Mouse (Mus musculus) 3134 (cell line): Measurements from ENCODE around the gene Cmas.

Source experiments
- DNase-seq: peaks from one replicate; pipeline ENCODE4 v3.0.0-alpha.2; 2011; ENCODE audit warnings: low spot score; ENCODE audit not compliant: insufficient read length; ENCODE audit errors: extremely low read depth

Cmas gene

GRCm38 (mm10) chr6:142751365-142751764, 5.1 kb upstream of the Cmas start:
- no peak for DNase-seq

- no peak for DNase-seq
Observed at GRCm38 (mm10) chr6:142752331-142753246, 3.9 kb upstream of the Cmas start.

GRCm38 (mm10) chr6:142757334-142757965, 964 bp downstream of the Cmas start:
- no peak for DNase-seq

GRCm38 (mm10) chr6:142757976-142758375, 1.5 kb downstream of the Cmas start:
- DNase-seq: no peak

- DNase-seq: no peak
Observed at GRCm38 (mm10) chr6:142758562-142758961, 2.1 kb downstream of the Cmas start.

DNA sequence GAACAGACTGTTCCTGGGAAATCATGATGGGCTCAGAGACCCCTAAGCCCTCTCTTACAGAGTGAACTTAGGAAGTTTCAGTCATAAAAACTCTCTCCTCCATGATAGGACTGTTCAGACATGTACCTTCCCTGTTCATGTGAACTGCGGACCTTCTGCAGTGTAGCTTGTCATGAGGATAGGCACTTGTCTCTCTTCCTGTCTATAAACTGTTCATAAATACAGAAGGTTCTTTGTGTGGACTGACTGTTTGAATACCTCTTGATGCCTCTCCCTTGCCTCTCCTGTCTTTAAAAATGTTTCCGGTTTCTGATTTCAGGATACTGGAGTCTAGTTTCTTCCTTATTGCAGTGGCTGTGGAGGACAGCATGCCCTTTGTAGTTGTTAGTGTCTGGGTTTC, 3.1 kb downstream of the Cmas start:
- DNase-seq: no peak

- DNase-seq: no peak
Observed at GRCm38 (mm10) chr6:142764933-142765332, 8.4 kb downstream of the Cmas start.

DNA sequence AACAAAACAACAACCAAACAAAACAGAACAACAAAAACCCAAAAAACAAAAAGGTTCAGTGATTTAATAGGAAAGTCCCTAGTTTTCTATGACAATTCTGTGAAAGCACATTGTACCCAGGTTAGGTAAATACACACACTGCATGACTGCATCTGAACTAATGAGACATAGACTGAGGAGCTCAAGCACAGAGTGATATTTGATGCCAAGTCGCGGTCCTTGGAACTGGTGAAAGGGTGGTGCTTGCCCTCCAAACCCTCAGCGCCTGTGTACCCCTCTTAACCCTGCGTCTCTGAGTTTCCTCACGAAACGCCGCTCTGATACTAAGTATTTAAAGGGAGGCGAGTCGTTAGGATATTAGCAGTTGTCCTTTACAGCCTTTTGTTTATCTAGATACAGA, 10.8 kb downstream of the Cmas start:
- DNase-seq: no peak

DNA sequence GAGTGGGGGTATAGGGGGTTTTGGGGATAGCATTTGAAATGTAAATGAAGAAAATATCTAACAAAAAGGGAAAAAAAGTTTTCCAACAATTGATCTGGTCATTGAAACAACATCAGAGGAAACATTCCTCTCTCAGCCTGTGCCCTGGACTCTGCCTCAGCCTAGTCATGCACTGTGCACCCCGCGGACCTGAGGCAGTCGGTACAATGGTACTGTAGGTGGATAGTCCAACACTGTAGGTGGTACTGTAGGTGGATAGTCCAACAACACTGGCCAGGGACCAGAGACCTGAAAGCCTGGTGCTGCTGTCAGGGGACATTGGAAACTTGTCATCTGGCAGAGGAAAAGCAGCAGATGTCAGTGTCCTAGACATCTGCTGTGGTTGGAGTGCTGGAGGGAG, 13.4 kb downstream of the Cmas start:
- no peak for DNase-seq

DNA sequence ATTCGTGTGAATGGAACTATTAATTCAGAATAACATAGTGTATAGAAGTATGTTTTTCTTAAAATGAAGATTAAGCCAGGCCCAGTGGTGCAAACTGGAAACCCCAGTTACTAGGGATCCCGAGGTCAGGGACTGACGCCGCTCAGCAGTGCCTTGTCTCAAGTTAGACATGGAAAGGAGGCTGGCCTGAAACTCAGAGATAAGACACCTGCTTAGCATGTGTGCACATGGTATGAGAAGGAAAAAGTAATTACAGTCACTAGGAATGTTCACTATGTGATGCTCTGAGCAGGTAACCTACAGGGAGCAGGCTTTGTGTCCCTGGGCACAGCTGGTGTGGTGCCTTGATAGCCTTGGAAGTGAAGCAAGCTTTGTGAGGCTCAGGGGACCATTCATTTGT, 15.2 kb downstream of the Cmas start:
- no peak for DNase-seq

GRCm38 (mm10) chr6:142773566-142773965, 17.1 kb downstream of the Cmas start:
- DNase-seq: no peak

GRCm38 (mm10) chr6:142776935-142777334, 20.4 kb downstream of the Cmas start:
- DNase-seq: no peak

GRCm38 (mm10) chr6:142779045-142779811, 22.7 kb downstream of the Cmas start:
- DNase-seq: no peak

GRCm38 (mm10) chr6:142779812-142780573, 23.5 kb downstream of the Cmas start:
- no peak for DNase-seq

DNA sequence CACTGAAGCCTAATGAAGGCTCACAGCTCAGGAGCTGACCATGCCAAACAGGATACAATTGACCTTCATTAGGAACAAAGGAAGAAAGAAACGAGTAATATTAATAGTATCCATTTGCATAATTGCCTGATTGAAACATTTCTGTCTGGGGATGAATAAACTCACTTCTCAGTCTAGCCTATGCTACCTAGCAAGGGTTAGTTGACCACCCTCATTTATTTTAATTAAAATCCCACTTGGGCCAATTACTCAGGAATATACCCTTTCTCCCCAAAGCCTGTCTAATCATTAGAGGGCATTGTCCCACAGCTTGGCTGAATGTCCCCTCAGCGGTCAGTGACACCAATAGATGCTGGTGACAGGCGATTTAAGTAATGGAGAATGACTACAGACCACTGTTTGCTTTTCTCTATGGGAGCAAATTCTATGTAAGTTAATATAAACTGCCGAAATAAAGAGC, 24.1 kb downstream of the Cmas start:
- no peak for DNase-seq

DNA sequence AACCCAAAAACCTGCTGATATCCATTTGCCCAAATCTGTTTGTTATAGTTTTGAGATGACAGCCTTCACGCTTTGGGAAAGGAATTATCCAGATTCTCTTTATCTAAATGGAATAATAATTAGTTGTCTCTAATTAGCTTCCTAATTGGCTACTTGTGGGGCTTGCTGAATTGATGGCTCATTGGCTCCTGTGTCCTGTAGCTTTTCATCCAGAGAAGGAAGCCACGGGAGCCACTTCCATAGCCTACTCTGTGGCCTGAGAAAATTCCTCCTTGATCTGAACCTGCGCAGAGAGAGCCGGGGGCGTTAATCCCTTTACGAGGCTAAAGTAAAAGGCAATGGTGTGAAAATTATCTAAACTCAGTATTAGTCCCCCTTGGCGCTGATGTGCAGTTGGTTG, 24.8 kb downstream of the Cmas start:
- DNase-seq: no peak

GRCm38 (mm10) chr6:142785343-142785742, 28.9 kb downstream of the Cmas start:
- no peak for DNase-seq

DNA sequence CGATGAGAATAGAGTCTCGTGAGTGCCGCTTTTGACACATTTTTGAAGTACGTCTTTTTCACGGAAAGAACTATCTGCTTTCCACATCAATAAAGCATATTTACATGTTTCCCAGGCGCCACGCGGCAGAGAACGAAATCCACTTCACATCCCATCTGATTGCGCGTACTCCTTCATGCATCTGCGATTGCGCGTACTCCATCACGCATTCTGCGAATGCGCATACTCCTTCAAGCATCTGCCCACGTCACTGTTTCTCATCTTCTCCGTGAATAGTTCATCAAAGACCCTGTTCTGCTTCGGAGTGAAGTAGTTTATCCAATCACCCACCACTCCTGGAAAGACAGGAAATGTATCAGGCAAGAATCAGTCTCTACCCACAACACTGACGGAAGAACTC, 29.6 kb downstream of the Cmas start:
- DNase-seq: no peak

GRCm38 (mm10) chr6:142788042-142788987, 31.8 kb downstream of the Cmas start:
- peak; percentile 63 for DNase-seq
